Mouse (Mus musculus): Measurements from ENCODE around the gene Zkscan3. TPM values are rescaled to one million over a fixed set of nuclear protein-coding genes. Genes with fewer than 3 reads are reported as not detected.

The Zkscan3 gene
- polyA plus RNA-seq, 1 experiment from 2014 or later: 67.3 TPM

- Histone ChIP-seq H3K4me2 (ENCODE audit: low read length) (no peak overlapping the region), H3K27me3 (ENCODE audit: control insufficient read depth, insufficient read depth, low read length) (no peaks in the 10 kb centered on the region), H3K4me1 (ENCODE audit: control insufficient read depth in 2 of 2, insufficient read depth in 2 of 2, low read length in 2 of 2) (peaks cover 2 to 9% of the 10 kb centered on the region in 2 experiments; a peak in 3 of 4 replicates), H3K4me3 (ENCODE audit: control insufficient read depth in 1 of 2, insufficient read depth in 1 of 2, low read depth in 1 of 2, low read length in 2 of 2) (no peak overlapping the region), H3K27ac (replicated peaks in 1 of 2; ENCODE audit: control insufficient read depth in 1 of 2, insufficient read depth in 1 of 2, low read depth in 2 of 2, low read length in 2 of 2) (no peak overlapping the region), H3K36me3 (ENCODE audit: control insufficient read depth, insufficient read depth, low read length) (peaks cover 91% of the 10 kb centered on the region), H3K9me3 (ENCODE audit: control insufficient read depth, low read length) (no peaks in the 10 kb centered on the region), H3K9ac (ENCODE audit: low read length) (no peak overlapping the region)
- ATAC-seq (ENCODE audit: insufficient number of reproducible peaks, insufficient read depth, low FRiP score, low read depth): no peak
- 91% methylated on average over 6 of the region's 6 CpGs for WGBS
Observed at GRCm38 (mm10) chr13:21395623-21396022, 6.9 kb downstream of the Zkscan3 start.

- H3K4me1 ChIP-seq (ENCODE audit: control insufficient read depth in 2 of 2, insufficient read depth in 2 of 2, low read length in 2 of 2): peaks cover 2 to 9% of the 10 kb centered on the region in 2 experiments; a peak in 3 of 4 replicates
- H3K9ac ChIP-seq (ENCODE audit: low read length): no peak overlapping the region
- no peak overlapping the region for H3K4me3 ChIP-seq (ENCODE audit: control insufficient read depth in 1 of 2, insufficient read depth in 1 of 2, low read depth in 1 of 2, low read length in 2 of 2)
- no peaks in the 10 kb centered on the region for H3K27me3 ChIP-seq (ENCODE audit: control insufficient read depth, insufficient read depth, low read length)
- no peak overlapping the region for H3K27ac ChIP-seq (replicated peaks in 1 of 2; ENCODE audit: control insufficient read depth in 1 of 2, insufficient read depth in 1 of 2, low read depth in 2 of 2, low read length in 2 of 2)
- no peaks in the 10 kb centered on the region for H3K9me3 ChIP-seq (ENCODE audit: control insufficient read depth, low read length)
- 98% methylated on average over 1 of the region's 1 CpGs for WGBS
- H3K4me2 ChIP-seq (ENCODE audit: low read length): no peak overlapping the region
- no peak for ATAC-seq (ENCODE audit: insufficient number of reproducible peaks, insufficient read depth, low FRiP score, low read depth)
- H3K36me3 ChIP-seq (ENCODE audit: control insufficient read depth, insufficient read depth, low read length): peaks cover 91% of the 10 kb centered on the region
Observed at GRCm38 (mm10) chr13:21395211-21395610, 7.3 kb downstream of the Zkscan3 start.

- Histone ChIP-seq H3K9ac (ENCODE audit: low read length) (no peak overlapping the region), H3K9me3 (ENCODE audit: control insufficient read depth, low read length) (no peaks in the 10 kb centered on the region), H3K27me3 (ENCODE audit: control insufficient read depth, insufficient read depth, low read length) (no peaks in the 10 kb centered on the region), H3K4me1 (ENCODE audit: control insufficient read depth in 2 of 2, insufficient read depth in 2 of 2, low read length in 2 of 2) (peaks cover 0 to 2% of the 10 kb centered on the region in 2 experiments; a peak in 1 of 4 replicates), H3K4me2 (ENCODE audit: low read length) (no peak overlapping the region), H3K36me3 (ENCODE audit: control insufficient read depth, insufficient read depth, low read length) (no peaks in the 10 kb centered on the region), H3K27ac (replicated peaks in 1 of 2; ENCODE audit: control insufficient read depth in 1 of 2, insufficient read depth in 1 of 2, low read depth in 2 of 2, low read length in 2 of 2) (no peak overlapping the region), H3K4me3 (ENCODE audit: control insufficient read depth in 1 of 2, insufficient read depth in 1 of 2, low read depth in 1 of 2, low read length in 2 of 2) (no peak overlapping the region)
- no peak for ATAC-seq (ENCODE audit: insufficient number of reproducible peaks, insufficient read depth, low FRiP score, low read depth)
- 78% methylated on average over 2 of the region's 2 CpGs for WGBS
Observed at GRCm38 (mm10) chr13:21377773-21378172, 24.8 kb downstream of the Zkscan3 start.

GRCm38 (mm10) chr13:21372700-21373099 is 29.9 kb downstream of the Zkscan3 start:
- no peak overlapping the region for H3K27ac ChIP-seq (replicated peaks in 1 of 2; ENCODE audit: control insufficient read depth in 1 of 2, insufficient read depth in 1 of 2, low read depth in 2 of 2, low read length in 2 of 2)
- peaks cover 0 to 2% of the 10 kb centered on the region in 2 experiments; a peak in 1 of 4 replicates for H3K4me1 ChIP-seq (ENCODE audit: control insufficient read depth in 2 of 2, insufficient read depth in 2 of 2, low read length in 2 of 2)
- no peaks in the 10 kb centered on the region for H3K27me3 ChIP-seq (ENCODE audit: control insufficient read depth, insufficient read depth, low read length)
- H3K4me2 ChIP-seq (ENCODE audit: low read length): no peak overlapping the region
- 83% methylated on average over 2 of the region's 2 CpGs for WGBS
- peaks cover 35% of the 10 kb centered on the region for H3K36me3 ChIP-seq (ENCODE audit: control insufficient read depth, insufficient read depth, low read length)
- H3K9me3 ChIP-seq (ENCODE audit: control insufficient read depth, low read length): no peaks in the 10 kb centered on the region
- no peak for ATAC-seq (ENCODE audit: insufficient number of reproducible peaks, insufficient read depth, low FRiP score, low read depth)
- no peak overlapping the region for H3K9ac ChIP-seq (ENCODE audit: low read length)
- H3K4me3 ChIP-seq (ENCODE audit: control insufficient read depth in 1 of 2, insufficient read depth in 1 of 2, low read depth in 1 of 2, low read length in 2 of 2): no peak overlapping the region

- Histone ChIP-seq H3K4me1 (ENCODE audit: control insufficient read depth in 2 of 2, insufficient read depth in 2 of 2, low read length in 2 of 2) (peaks cover 3 to 18% of the 10 kb centered on the region in 2 experiments), H3K9me3 (ENCODE audit: control insufficient read depth, low read length) (no peaks in the 10 kb centered on the region), H3K4me3 (ENCODE audit: control insufficient read depth in 1 of 2, insufficient read depth in 1 of 2, low read depth in 1 of 2, low read length in 2 of 2) (no peak overlapping the region), H3K27me3 (ENCODE audit: control insufficient read depth, insufficient read depth, low read length) (no peaks in the 10 kb centered on the region), H3K9ac (ENCODE audit: low read length) (no peak overlapping the region), H3K4me2 (ENCODE audit: low read length) (no peak overlapping the region), H3K36me3 (ENCODE audit: control insufficient read depth, insufficient read depth, low read length) (peaks cover 48% of the 10 kb centered on the region), H3K27ac (replicated peaks in 1 of 2; ENCODE audit: control insufficient read depth in 1 of 2, insufficient read depth in 1 of 2, low read depth in 2 of 2, low read length in 2 of 2) (no peak overlapping the region)
- WGBS: 46% methylated on average over 6 of the region's 6 CpGs
- no peak for ATAC-seq (ENCODE audit: insufficient number of reproducible peaks, insufficient read depth, low FRiP score, low read depth)
Observed at GRCm38 (mm10) chr13:21366635-21367034, 35.9 kb downstream of the Zkscan3 start.

GRCm38 (mm10) chr13:21363719-21364118 is 38.8 kb downstream of the Zkscan3 start:
- 58% methylated on average over 12 of the region's 12 CpGs for WGBS
- Histone ChIP-seq H3K4me3 (ENCODE audit: control insufficient read depth in 1 of 2, insufficient read depth in 1 of 2, low read depth in 1 of 2, low read length in 2 of 2) (peak overlapping the region; percentile 17 to 75), H3K9ac (ENCODE audit: low read length) (peak overlapping the region; percentile 88)

GRCm38 (mm10) chr13:21362621-21363248 is 39.8 kb downstream of the Zkscan3 start, which contains the start of gene Zscan12:
Gene Zscan12, plus strand, starts transcription at chr13:21362820.
- peak within 1 kb of the TSS; percentile 75 to 99 for H3K4me3 ChIP-seq (ENCODE audit: control insufficient read depth in 1 of 2, insufficient read depth in 1 of 2, low read depth in 1 of 2, low read length in 2 of 2)
- peak within 1 kb of the TSS; percentile 88 for H3K9ac ChIP-seq (ENCODE audit: low read length)
- H3K4me1 ChIP-seq (ENCODE audit: control insufficient read depth in 2 of 2, insufficient read depth in 2 of 2, low read length in 2 of 2): peaks cover 3 to 18% of the 10 kb centered on the region in 2 experiments
- peak; percentile 98 for ATAC-seq (ENCODE audit: insufficient number of reproducible peaks, insufficient read depth, low FRiP score, low read depth)
- H3K27ac ChIP-seq (replicated peaks in 1 of 2; ENCODE audit: control insufficient read depth in 1 of 2, insufficient read depth in 1 of 2, low read depth in 2 of 2, low read length in 2 of 2): peak within 1 kb of the TSS; percentile 85 to 90
- peak within 1 kb of the TSS; percentile 75 for H3K4me2 ChIP-seq (ENCODE audit: low read length)
- no peaks in the 10 kb centered on the region for H3K27me3 ChIP-seq (ENCODE audit: control insufficient read depth, insufficient read depth, low read length)
- H3K36me3 ChIP-seq (ENCODE audit: control insufficient read depth, insufficient read depth, low read length): peaks cover 13% of the 10 kb centered on the region; the same call in 1 of the 2 replicates
- H3K9me3 ChIP-seq (ENCODE audit: control insufficient read depth, low read length): no peaks in the 10 kb centered on the region
- WGBS: 1% methylated on average over 29 of the region's 29 CpGs

More at GRCm38 (mm10) chr13:21363719-21364118, 38.8 kb downstream of the Zkscan3 start:
- Histone ChIP-seq H3K27ac (replicated peaks in 1 of 2; ENCODE audit: control insufficient read depth in 1 of 2, insufficient read depth in 1 of 2, low read depth in 2 of 2, low read length in 2 of 2) (no peak overlapping the region), H3K4me2 (ENCODE audit: low read length) (peak overlapping the region; percentile 75), H3K4me1 (ENCODE audit: control insufficient read depth in 2 of 2, insufficient read depth in 2 of 2, low read length in 2 of 2) (peaks cover 3 to 18% of the 10 kb centered on the region in 2 experiments), H3K27me3 (ENCODE audit: control insufficient read depth, insufficient read depth, low read length) (no peaks in the 10 kb centered on the region), H3K36me3 (ENCODE audit: control insufficient read depth, insufficient read depth, low read length) (peaks cover 22% of the 10 kb centered on the region), H3K9me3 (ENCODE audit: control insufficient read depth, low read length) (no peaks in the 10 kb centered on the region)
- no peak for ATAC-seq (ENCODE audit: insufficient number of reproducible peaks, insufficient read depth, low FRiP score, low read depth)

- H3K36me3 ChIP-seq (ENCODE audit: control insufficient read depth, insufficient read depth, low read length): no peaks in the 10 kb centered on the region
- H3K4me2 ChIP-seq (ENCODE audit: low read length): no peak overlapping the region
- no peak overlapping the region for H3K4me3 ChIP-seq (ENCODE audit: control insufficient read depth in 1 of 2, insufficient read depth in 1 of 2, low read depth in 1 of 2, low read length in 2 of 2)
- ATAC-seq (ENCODE audit: insufficient number of reproducible peaks, insufficient read depth, low FRiP score, low read depth): no peak
- H3K9me3 ChIP-seq (ENCODE audit: control insufficient read depth, low read length): no peaks in the 10 kb centered on the region
- no peaks in the 10 kb centered on the region for H3K27me3 ChIP-seq (ENCODE audit: control insufficient read depth, insufficient read depth, low read length)
- H3K27ac ChIP-seq (replicated peaks in 1 of 2; ENCODE audit: control insufficient read depth in 1 of 2, insufficient read depth in 1 of 2, low read depth in 2 of 2, low read length in 2 of 2): no peak overlapping the region
- H3K4me1 ChIP-seq (ENCODE audit: control insufficient read depth in 2 of 2, insufficient read depth in 2 of 2, low read length in 2 of 2): no peaks in the 10 kb centered on the region
- no peak overlapping the region for H3K9ac ChIP-seq (ENCODE audit: low read length)
Observed at GRCm38 (mm10) chr13:21350593-21350992, 52.0 kb downstream of the Zkscan3 start.

Data from heart, embryonic 14.5 days (tissue).